8 mouse cellular contexts compared by ENCODE assay signal in the genomic region with DNA sequence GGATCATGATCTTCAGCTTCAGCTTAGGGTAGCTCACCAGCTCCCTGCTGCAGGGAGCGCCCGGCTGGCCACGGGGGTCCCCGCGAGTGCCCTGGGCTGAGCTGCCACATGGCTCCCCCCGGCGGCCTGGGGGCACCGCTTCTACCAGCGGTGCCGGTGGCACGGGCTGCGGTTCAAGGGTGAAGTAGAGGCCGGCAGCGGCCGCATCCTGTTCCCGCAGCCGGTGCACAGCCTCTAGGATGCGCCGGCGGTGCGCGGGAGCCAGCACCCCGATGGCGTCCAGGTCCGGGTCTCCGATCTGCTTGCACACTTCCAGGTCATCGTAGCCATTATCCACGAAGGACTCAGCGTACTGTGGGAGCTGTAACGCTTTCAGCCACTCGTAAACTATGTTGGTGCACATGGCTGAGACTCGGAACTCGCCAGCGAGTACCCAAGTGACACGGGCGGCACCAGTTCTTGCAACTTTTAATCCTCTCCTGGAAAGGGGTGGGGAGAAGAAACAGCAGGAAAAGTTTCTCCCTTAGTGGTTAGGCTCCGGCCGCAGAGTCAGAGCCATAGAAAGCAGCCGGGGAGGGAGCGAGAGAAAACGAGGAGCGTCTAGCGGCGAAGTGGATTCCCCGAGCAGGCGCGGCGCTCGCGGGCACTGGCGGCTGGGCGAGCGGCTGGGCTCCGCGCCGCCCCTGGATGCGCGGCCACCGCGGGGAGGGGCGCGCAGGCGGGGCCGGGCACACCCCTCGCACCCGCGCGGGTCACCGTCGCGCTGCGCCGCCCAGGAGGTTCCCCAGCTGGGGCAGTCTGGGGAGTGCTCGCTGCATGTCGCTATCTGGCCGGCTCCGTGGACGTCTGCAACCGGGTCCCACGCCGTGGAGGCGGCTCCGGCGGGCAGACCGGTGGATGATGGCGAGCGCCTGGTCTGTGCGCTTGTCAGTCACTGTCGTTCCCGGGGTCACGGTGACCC. TPM values are rescaled to one million over a fixed set of nuclear protein-coding genes. Genes with fewer than 3 reads are reported as not detected.
A peak's percentile ranks its signal among the peaks of the same experiment; 100 is the strongest.
DNase-seq lines count a peak whose midpoint lies in the region; ATAC-seq lines count a peak whose summit lies in the region.

Gene Samd5, minus strand, starts transcription at position 648 of the 961 bp plus-strand sequence.

- no peaks in the 10 kb centered on the region; the same call in 1 of the 2 replicates for H3K4me1 ChIP-seq in hindbrain, embryonic 11.5 days (replicated peaks; ENCODE audit: control insufficient read depth, insufficient read depth, low read length)

- peak; percentile 82 for ATAC-seq in hindbrain, embryonic 11.5 days (ENCODE audit: low FRiP score)

- H3K9me3 ChIP-seq in hindbrain, embryonic 11.5 days (ENCODE audit: control insufficient read depth, low read length): no peaks in the 10 kb centered on the region

- WGBS in hindbrain, embryonic 11.5 days: under 1% methylated on average over 71 of the region's 91 CpGs

- H3K27ac ChIP-seq in hindbrain, embryonic 11.5 days (ENCODE audit: low read depth, low read length): peak within 1 kb of the TSS; percentile 42; the same call in 1 of the 2 replicates

- intact Hi-C loops in left cerebral cortex, postnatal 10 days (cut with DNase I): loop anchor here (5.0 kb wide), 1 partner anchor 888 kb away; no protein-coding TSS in a partner anchor

- H3K9ac ChIP-seq in hindbrain, embryonic 11.5 days (ENCODE audit: low read depth, low read length): peak within 1 kb of the TSS; percentile 68

- H3K4me3 ChIP-seq in hindbrain, embryonic 11.5 days (ENCODE audit: low read depth, low read length): peak within 1 kb of the TSS; percentile 62

- H3K27me3 ChIP-seq in hindbrain, embryonic 11.5 days (ENCODE audit: control insufficient read depth, insufficient read depth, low read length): peaks cover 2% of the 10 kb centered on the region; the same call in 1 of the 2 replicates

- H3K36me3 ChIP-seq in hindbrain, embryonic 11.5 days (ENCODE audit: control insufficient read depth, insufficient read depth, low read length): no peaks in the 10 kb centered on the region

- peak within 1 kb of the TSS; percentile 91 for H3K4me2 ChIP-seq in hindbrain, embryonic 11.5 days (replicated peaks; ENCODE audit: low read depth, low read length)

- DNase-seq in NIH3T3 (ENCODE audit: low read depth): peak; percentile 53
- DNase-seq in cerebellum, adult 8-10 months: peak; percentile 6
- peak; percentile 15 to 45 for DNase-seq in frontal cortex, postnatal 14 days (ENCODE audit: low spot score in 2 of 2)
- peak; percentile 77 for DNase-seq in hindbrain, embryonic 11.5 days (ENCODE audit: low spot score)
- DNase-seq in left cerebral cortex, postnatal 10 days (ENCODE audit: extremely low spot score in 1 of 2, low spot score in 2 of 2): peak; percentile 19 to 70
- DNase-seq in lung, postnatal 4 days: peak; percentile 62 to 83
- peak; percentile 48 to 61 for DNase-seq in right cerebral cortex, adult 2 months (ENCODE audit: low spot score in 2 of 2)
- DNase-seq in B cell, adult 2 months: no peak

RNA-seq across cellular contexts. Expression of gene Samd5, which starts in this region (rescaled TPM):
- polyA plus RNA-seq in hindbrain, embryonic 11.5 days (2014; fragmentation: Nextera tagmentation; extraction: Ambion mirVana): 4.9 and 7.3 TPM in 2 replicates
- 10 to 100 TPM; 16.2 to 17.0 TPM for total RNA-seq in left cerebral cortex, postnatal 10 days (2021)

Comparison
In these comparisons a context has a peak if more than half of its experiments do, and no peak if none do; other contexts are left out.
1. DNase-seq: peak in NIH3T3 (single experiment), cerebellum, adult 8-10 months (single experiment), frontal cortex, postnatal 14 days (2 of 2), hindbrain, embryonic 11.5 days (single experiment), left cerebral cortex, postnatal 10 days (2 of 2), lung, postnatal 4 days (2 of 2) and right cerebral cortex, adult 2 months (2 of 2); none in B cell, adult 2 months (0 of 2).